Mouse (Mus musculus): ENCODE data around the gene Hmga2. TPM values are rescaled to one million over a fixed set of nuclear protein-coding genes. Genes with fewer than 3 reads are reported as not detected.
"Not testable (repeated sequence)": the region's sequence is repeated elsewhere in the genome, so short reads cannot be mapped to it uniquely, and the experiment has no call there.

Hmga2 gene
- polyA plus RNA-seq, 1 experiment from 2014 or later: 2.6 TPM

DNA sequence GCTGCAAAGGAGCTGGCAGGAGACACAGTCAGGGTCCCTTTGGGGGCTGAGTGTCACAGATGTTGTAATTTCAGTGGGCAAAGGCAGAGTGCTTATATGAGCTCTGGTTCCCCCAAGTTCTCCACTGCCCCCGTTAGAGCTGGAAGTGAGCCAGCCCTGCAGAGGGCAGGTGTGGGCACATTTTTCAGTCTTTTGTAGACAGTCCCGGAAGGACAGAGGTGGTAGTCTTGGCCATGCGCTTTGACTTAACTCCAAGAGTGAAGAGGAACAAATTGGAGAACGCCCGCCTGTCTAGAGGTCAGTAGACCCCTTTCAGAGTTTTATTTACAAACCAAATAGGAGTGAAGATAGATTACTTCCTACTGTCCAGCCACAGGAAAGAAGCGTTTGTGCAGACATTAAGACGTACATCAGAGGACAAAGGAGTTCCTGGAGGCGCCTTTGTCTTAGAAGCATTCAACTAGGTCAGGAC is 87.8 kb downstream of the Hmga2 start:
- H3K4me3 ChIP-seq: no peak overlapping the region
- ATAC-seq (ENCODE audit: low FRiP score, low read depth): no peak

GRCm38 (mm10) chr10:120387105-120387504 is 89.2 kb downstream of the Hmga2 start:
- 66% methylated on average over 8 of the region's 8 CpGs for WGBS

More for the DNA sequence above, 87.8 kb downstream of the Hmga2 start:
- Histone ChIP-seq H3K9me3 (no peaks in the 10 kb centered on the region), H3K27me3 (peaks cover 15% of the 10 kb centered on the region), H3K4me1 (replicated peaks) (peaks cover 50% of the 10 kb centered on the region), H3K27ac (replicated peaks) (peak overlapping the region; percentile 3; the same call in 1 of the 2 replicates), H3K36me3 (no peaks in the 10 kb centered on the region), H3K9ac (no peak overlapping the region), H3K4me2 (peak overlapping the region; percentile 20)
- 14% methylated on average over 8 of the region's 8 CpGs for WGBS

DNA sequence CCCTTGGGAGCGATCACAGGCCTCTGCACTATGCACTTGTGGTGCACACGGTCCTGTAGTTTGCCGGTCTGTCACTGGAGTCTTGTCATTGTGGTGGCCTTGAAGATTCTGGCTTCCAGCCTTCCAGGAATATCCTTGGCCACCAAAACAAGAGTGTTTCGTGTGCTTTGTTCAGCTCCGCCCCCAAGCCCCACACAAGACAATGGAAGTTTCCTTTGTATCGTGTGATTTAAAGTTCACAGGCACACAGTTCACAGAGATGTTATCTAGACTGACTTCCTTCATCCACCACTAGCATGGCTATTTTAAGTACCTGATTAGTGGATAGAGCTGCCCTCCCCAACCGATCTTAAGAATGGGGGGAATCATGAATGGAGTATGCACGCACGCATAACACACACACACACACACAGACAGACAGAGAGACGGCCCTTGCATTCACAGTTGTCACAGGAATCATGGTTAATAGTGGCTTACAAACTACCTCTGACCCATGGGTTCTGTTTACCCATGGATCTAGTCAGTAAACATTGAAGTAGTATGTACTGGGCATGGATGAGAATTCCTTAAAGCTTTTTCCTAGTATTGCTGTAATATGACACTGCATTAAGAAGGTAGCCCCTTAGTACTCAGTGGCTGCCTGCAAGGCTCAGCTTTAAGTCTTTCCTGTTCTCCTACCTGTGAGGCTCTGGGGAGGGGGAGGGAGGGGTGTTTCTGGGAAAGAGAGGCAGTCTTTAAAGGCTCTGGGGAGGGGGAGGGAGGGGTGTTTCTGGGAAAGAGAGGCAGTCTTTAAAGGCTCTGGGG is 91.3 kb downstream of the Hmga2 start:
- Histone ChIP-seq H3K27ac (replicated peaks) (no peak overlapping the region), H3K4me3 (no peak overlapping the region), H3K9ac (no peak overlapping the region), H3K4me1 (replicated peaks) (peaks cover 34% of the 10 kb centered on the region), H3K9me3 (no peaks in the 10 kb centered on the region), H3K4me2 (no peak overlapping the region), H3K36me3 (no peaks in the 10 kb centered on the region), H3K27me3 (peaks cover 8% of the 10 kb centered on the region; the same call in 1 of the 2 replicates)
- 70% methylated on average over 10 of the region's 10 CpGs for whole genome bisulfite sequencing
- ATAC-seq (ENCODE audit: low FRiP score, low read depth): no peak

More at GRCm38 (mm10) chr10:120387105-120387504, 89.2 kb downstream of the Hmga2 start:
- no peak overlapping the region for H3K4me3 ChIP-seq
- H3K27me3 ChIP-seq: peaks cover 10% of the 10 kb centered on the region
- H3K27ac ChIP-seq (replicated peaks): no peak overlapping the region
- H3K4me2 ChIP-seq: no peak overlapping the region
- no peak overlapping the region for H3K9ac ChIP-seq
- ATAC-seq (ENCODE audit: low FRiP score, low read depth): no peak
- peaks cover 47% of the 10 kb centered on the region for H3K4me1 ChIP-seq (replicated peaks)
- H3K36me3 ChIP-seq: no peaks in the 10 kb centered on the region
- no peaks in the 10 kb centered on the region for H3K9me3 ChIP-seq

- H3K27me3 ChIP-seq: 0 out of 2 replicates have a peak, but pooled peaks cover 5% of the 10 kb centered on the region
- H3K9me3 ChIP-seq: no peaks in the 10 kb centered on the region
- no peaks in the 10 kb centered on the region for H3K36me3 ChIP-seq
- no peak overlapping the region for H3K4me2 ChIP-seq
- H3K4me1 ChIP-seq (replicated peaks): peaks cover 35% of the 10 kb centered on the region
- H3K9ac ChIP-seq: no peak overlapping the region
- H3K27ac ChIP-seq (replicated peaks): no peak overlapping the region
- no peak for ATAC-seq (ENCODE audit: low FRiP score, low read depth)
- H3K4me3 ChIP-seq: no peak overlapping the region
- 61% methylated on average over 7 of the region's 7 CpGs for WGBS
These were observed 92.2 kb downstream of the Hmga2 start for GRCm38 (mm10) chr10:120384040-120384439.

- H3K36me3 ChIP-seq: no peaks in the 10 kb centered on the region
- peaks cover 23% of the 10 kb centered on the region for H3K4me1 ChIP-seq (replicated peaks)
- H3K27ac ChIP-seq (replicated peaks): peak overlapping the region; percentile 23; the same call in 1 of the 2 replicates
- no peak for ATAC-seq (ENCODE audit: low FRiP score, low read depth)
- H3K27me3 ChIP-seq: no peaks in the 10 kb centered on the region
- H3K9me3 ChIP-seq: no peaks in the 10 kb centered on the region
- whole genome bisulfite sequencing: 47% methylated on average over 3 of the region's 3 CpGs
- no peak overlapping the region for H3K4me3 ChIP-seq
- H3K4me2 ChIP-seq: peak overlapping the region; percentile 29
- H3K9ac ChIP-seq: no peak overlapping the region
These were observed 98.5 kb downstream of the Hmga2 start for GRCm38 (mm10) chr10:120377795-120378194.

DNA sequence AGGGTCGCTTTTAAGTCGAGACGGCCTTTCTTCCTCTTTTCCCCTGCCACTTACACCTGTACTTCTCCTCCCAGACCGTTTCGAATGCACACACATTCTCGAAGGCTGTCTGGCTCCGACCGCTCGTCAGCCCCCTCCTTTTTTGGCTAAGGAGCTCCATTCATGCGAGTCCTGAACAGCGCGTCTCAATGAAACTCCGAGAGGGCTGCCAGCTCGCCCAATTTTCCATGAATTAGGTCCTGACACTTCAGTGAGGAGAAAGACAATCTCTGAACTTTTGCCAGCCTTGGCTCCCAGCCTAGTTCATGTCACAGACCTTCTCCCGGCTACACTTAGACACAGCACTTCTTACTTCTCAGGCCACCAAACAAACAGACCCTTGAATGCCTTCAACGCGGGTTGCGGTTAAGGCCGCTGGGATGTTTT is 98.9 kb downstream of the Hmga2 start:
- 17% methylated on average over 19 of the region's 19 CpGs for WGBS
- ATAC-seq (ENCODE audit: low FRiP score, low read depth): peak; percentile 95
- H3K9me3 ChIP-seq: no peaks in the 10 kb centered on the region
- H3K9ac ChIP-seq: no peak overlapping the region
- H3K4me1 ChIP-seq (replicated peaks): peaks cover 23% of the 10 kb centered on the region
- no peaks in the 10 kb centered on the region for H3K36me3 ChIP-seq
- peak overlapping the region; percentile 29 for H3K4me2 ChIP-seq
- no peak overlapping the region for H3K4me3 ChIP-seq
- 0 out of 2 replicates have a peak overlapping the region, but pooled peaks have one; percentile 23 for H3K27ac ChIP-seq (replicated peaks)
- H3K27me3 ChIP-seq: no peaks in the 10 kb centered on the region

- Histone ChIP-seq H3K9me3 (no peaks in the 10 kb centered on the region), H3K4me1 (replicated peaks) (peaks cover 23% of the 10 kb centered on the region), H3K9ac (no peak overlapping the region), H3K27me3 (no peaks in the 10 kb centered on the region), H3K4me2 (no peak overlapping the region), H3K27ac (replicated peaks) (no peak overlapping the region), H3K36me3 (no peaks in the 10 kb centered on the region), H3K4me3 (no peak overlapping the region)
- no peak for ATAC-seq (ENCODE audit: low FRiP score, low read depth)
- 90% methylated on average over 14 of the region's 14 CpGs for WGBS
These were observed 100.8 kb downstream of the Hmga2 start for GRCm38 (mm10) chr10:120375438-120375837.

GRCm38 (mm10) chr10:120371215-120371614 is 105.1 kb downstream of the Hmga2 start:
- H3K9me3 ChIP-seq: no peaks in the 10 kb centered on the region
- H3K4me3 ChIP-seq: no peak overlapping the region
- H3K4me1 ChIP-seq (replicated peaks): 0 out of 2 replicates have a peak, but pooled peaks cover 2% of the 10 kb centered on the region
- no peak overlapping the region for H3K9ac ChIP-seq
- no peak overlapping the region for H3K4me2 ChIP-seq
- no peaks in the 10 kb centered on the region for H3K36me3 ChIP-seq
- whole genome bisulfite sequencing: 64% methylated on average over 10 of the region's 10 CpGs
- H3K27ac ChIP-seq (replicated peaks): no peak overlapping the region
- ATAC-seq (ENCODE audit: low FRiP score, low read depth): no peak
- H3K27me3 ChIP-seq: no peaks in the 10 kb centered on the region

- H3K36me3 ChIP-seq: no peaks in the 10 kb centered on the region
- no peak overlapping the region for H3K4me3 ChIP-seq
- H3K4me2 ChIP-seq: no peak overlapping the region
- no peaks in the 10 kb centered on the region for H3K9me3 ChIP-seq
- H3K9ac ChIP-seq: no peak overlapping the region
- WGBS: 66% methylated on average over 21 of the region's 21 CpGs
- H3K27me3 ChIP-seq: no peaks in the 10 kb centered on the region
- no peak for ATAC-seq (ENCODE audit: low FRiP score, low read depth)
- H3K27ac ChIP-seq (replicated peaks): no peak overlapping the region
- H3K4me1 ChIP-seq (replicated peaks): peaks cover 12% of the 10 kb centered on the region; the same call in 1 of the 2 replicates
These were observed 107.0 kb downstream of the Hmga2 start for GRCm38 (mm10) chr10:120369187-120369805.

DNA sequence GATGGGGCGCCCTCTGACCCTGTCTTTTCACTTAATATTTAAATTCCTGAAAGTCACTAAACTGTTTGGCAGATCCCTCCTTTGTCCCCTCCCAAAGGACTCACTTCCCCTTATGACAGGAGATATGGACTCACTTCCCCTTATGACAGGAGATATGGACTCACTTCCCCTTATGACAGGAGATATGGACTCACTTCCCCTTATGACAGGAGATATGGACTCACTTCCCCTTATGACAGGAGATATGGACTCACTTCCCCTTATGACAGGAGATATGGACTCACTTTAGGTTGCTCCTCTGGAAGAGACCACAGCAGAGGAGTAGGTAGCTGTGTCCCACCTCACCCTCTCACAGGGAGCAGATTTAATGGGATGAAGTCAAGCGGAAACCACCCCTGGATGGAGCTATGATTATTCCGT is 110.1 kb downstream of the Hmga2 start:
- H3K9ac ChIP-seq; H3K36me3 ChIP-seq; H3K4me3 ChIP-seq; H3K27me3 ChIP-seq; ATAC-seq (ENCODE audit: low FRiP score, low read depth); H3K27ac ChIP-seq (replicated peaks); H3K9me3 ChIP-seq; H3K4me2 ChIP-seq: not testable (repeated sequence)
- 88% methylated on average over 3 of the region's 3 CpGs for WGBS
- peaks cover 12% of the 10 kb centered on the region; the same call in 1 of the 2 replicates for H3K4me1 ChIP-seq (replicated peaks)

DNA sequence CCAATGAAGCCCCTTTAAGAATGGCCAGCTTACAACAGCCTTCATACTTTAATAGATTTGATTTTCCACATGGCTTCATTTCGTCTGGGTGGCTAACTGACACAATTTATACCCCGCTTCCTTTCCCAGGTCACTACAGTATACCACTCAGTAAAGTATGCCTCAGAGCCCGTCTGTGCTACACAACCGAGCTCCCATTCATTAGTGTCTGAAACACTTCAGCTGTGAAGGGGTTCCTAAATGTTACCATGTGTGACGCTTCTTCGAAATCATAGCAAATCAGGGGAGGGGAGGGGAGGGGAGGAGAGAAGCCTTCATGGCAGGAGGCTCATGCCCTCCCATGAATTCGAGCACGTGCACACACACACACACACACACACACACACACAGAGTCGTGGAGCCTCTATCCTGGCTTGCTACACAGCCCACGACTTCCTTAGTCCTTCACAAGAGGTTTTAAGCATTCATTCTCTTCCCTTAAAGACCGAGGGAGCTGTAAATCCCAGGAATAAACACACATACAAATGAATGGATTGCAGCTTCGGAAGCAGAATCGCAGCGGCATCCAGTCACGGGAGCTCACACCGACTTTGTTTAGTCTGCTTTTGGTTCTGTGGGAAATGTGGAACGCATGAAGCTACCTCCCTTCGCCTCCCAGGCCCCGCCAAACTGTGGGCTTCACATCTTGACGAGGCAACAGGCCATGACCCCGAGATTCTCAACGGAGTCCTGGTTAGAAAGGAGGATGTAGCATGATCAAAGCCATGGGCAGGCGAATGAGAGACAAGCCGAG is 110.7 kb downstream of the Hmga2 start:
- WGBS: 40% methylated on average over 24 of the region's 24 CpGs
- H3K4me3 ChIP-seq: no peak overlapping the region
- H3K27me3 ChIP-seq: no peaks in the 10 kb centered on the region
- H3K36me3 ChIP-seq: no peaks in the 10 kb centered on the region
- H3K27ac ChIP-seq (replicated peaks): no peak overlapping the region
- peaks cover 12% of the 10 kb centered on the region; the same call in 1 of the 2 replicates for H3K4me1 ChIP-seq (replicated peaks)
- ATAC-seq (ENCODE audit: low FRiP score, low read depth): no peak
- H3K9me3 ChIP-seq: no peaks in the 10 kb centered on the region
- H3K9ac ChIP-seq: no peak overlapping the region
- H3K4me2 ChIP-seq: peak overlapping the region; percentile 26; the same call in 1 of the 2 replicates
